Mouse (Mus musculus) limb, embryonic 12.5 days (tissue): Measurements from ENCODE around the gene Armc2. TPM values are rescaled to one million over a fixed set of nuclear protein-coding genes. Genes with fewer than 3 reads are reported as not detected.
A peak's percentile ranks its signal among the peaks of the same experiment; 100 is the strongest.

Experiments used
- ATAC-seq: fragments of 200-750 bp; cut with Nextera tagmentation; 2 replicates; pipeline ENCODE4 v1.8.0; 2017; ENCODE audit warnings: low read depth, moderate TSS enrichment; ENCODE audit not compliant: insufficient number of reproducible peaks, insufficient read depth, low FRiP score, low TSS enrichment
- H3K27ac ChIP-seq: fragments of 300-500 bp; sonication (generic); 2 replicates; pipeline ENCODE4 v1.5.1; 2016; ENCODE audit warnings: mild to moderate bottlenecking, moderate library complexity
- H3K27me3 ChIP-seq: fragments of 300-500 bp; sonication (generic); 2 replicates; pipeline ENCODE4 v1.6.1; 2016; ENCODE audit warnings: mild to moderate bottlenecking, moderate library complexity
- H3K36me3 ChIP-seq: fragments of 300-500 bp; sonication (generic); 2 replicates; pipeline ENCODE4 v1.6.1; 2016; ENCODE audit warnings: mild to moderate bottlenecking, moderate library complexity
- H3K4me1 ChIP-seq: fragments of 300-500 bp; sonication (generic); replicated peaks from 2 replicates; pipeline ENCODE4 v1.6.1; 2016
- H3K4me2 ChIP-seq: fragments of 300-500 bp; sonication (generic); 2 replicates; pipeline ENCODE4 v1.6.1; 2016; ENCODE audit warnings: mild to moderate bottlenecking, moderate library complexity
- H3K4me3 ChIP-seq: fragments of 300-500 bp; sonication (generic); replicated peaks from 2 replicates; pipeline ENCODE4 v1.5.1; 2016; ENCODE audit warnings: mild to moderate bottlenecking
- H3K9ac ChIP-seq: fragments of 300-500 bp; sonication (generic); replicated peaks from 2 replicates; pipeline ENCODE4 v1.6.1; 2016; ENCODE audit warnings: mild to moderate bottlenecking, moderate library complexity
- H3K9me3 ChIP-seq: fragments of 300-500 bp; sonication (generic); 2 replicates; pipeline ENCODE4 v1.6.1; 2016; ENCODE audit warnings: mild to moderate bottlenecking, moderate library complexity
- WGBS: fragments of 180-500 bp; shearing (Covaris S2); methylation state at CpG from one replicate; pipeline ENCODE4 v1.1.7; 2016; 5-methylcytosine and 5-hydroxymethylcytosine counted together
- polyA plus RNA-seq: library from polyadenylated mRNA; unstranded; fragments of >200 nt; fragmentation: Nextera tagmentation; extraction: Ambion mirVana; gene quantifications from 2 replicates; pipeline ENCODE4 v1.2.1, GENCODE M21; 2016

Gene Armc2
- polyA plus RNA-seq, 1 experiment from 2014 or later, result 6.1 TPM

DNA sequence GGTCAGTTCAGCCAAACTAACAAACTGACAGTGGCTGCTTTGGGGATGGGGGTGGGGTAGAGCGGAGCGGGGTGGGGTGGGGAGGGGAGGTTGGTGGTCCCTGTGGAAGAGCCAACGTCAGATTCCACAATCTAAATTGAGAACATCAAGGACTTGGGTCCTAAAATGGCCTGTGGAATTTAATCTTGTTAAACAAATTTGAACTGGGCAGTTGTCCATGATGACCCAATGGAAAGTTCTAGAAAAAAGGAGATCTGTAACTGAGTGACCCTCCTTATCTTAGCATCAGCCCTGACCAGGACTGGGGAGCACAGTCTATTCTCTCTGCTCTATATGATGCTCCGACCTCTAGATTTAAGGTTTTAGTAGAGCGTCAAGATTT lies 26.2 kb downstream of the Armc2 start:
- no peaks in the 10 kb centered on the region for H3K9me3 ChIP-seq
- H3K9ac ChIP-seq, result no peak overlapping the region
- H3K27me3 ChIP-seq, result peaks cover 16% of the 10 kb centered on the region; the same call in 1 of the 2 replicates
- H3K4me1 ChIP-seq, result peaks cover 12% of the 10 kb centered on the region
- no peak for ATAC-seq
- H3K27ac ChIP-seq, result no peak overlapping the region
- no peak overlapping the region for H3K4me2 ChIP-seq
- no peak overlapping the region for H3K4me3 ChIP-seq
- 88% methylated on average over 5 of the region's 5 CpGs for WGBS
- H3K36me3 ChIP-seq, result no peaks in the 10 kb centered on the region

DNA sequence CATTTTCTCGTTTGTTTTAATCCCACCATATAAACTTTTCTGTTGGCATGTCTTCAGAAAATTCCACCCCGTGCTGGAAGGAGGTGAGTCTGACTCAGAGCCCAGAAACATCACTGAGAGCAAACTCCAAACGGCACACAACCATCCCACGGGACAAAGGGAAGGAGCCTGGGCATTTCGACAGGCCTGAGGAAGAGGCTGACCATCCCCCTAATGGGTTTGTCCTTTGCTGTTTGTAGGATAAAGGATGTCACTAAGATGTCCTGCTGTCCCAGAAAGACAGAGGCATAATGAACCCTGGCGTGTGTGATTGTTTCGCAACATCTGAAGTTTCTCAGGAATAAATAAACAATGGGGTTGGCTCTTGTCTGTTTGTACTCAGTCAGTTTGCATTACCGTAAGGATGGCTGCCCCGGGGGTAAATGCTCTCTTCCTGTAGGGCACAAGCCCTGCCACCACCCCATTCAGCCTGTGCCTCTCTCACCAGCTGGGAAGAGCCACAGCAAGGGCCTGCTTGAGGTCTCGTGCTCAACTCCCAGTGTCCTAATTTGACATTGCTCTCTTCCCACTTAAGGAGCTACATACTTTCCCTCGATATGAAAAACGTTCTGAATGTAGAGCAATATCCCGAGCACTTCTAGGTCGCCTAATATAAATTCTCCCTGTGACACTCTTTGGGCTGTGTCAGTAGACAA lies 26.7 kb downstream of the Armc2 start:
- no peak overlapping the region for H3K27ac ChIP-seq
- H3K4me2 ChIP-seq, result no peak overlapping the region
- WGBS, result 36% methylated on average over 14 of the region's 14 CpGs
- no peak overlapping the region for H3K9ac ChIP-seq
- no peak overlapping the region for H3K4me3 ChIP-seq
- peaks cover 16% of the 10 kb centered on the region; the same call in 1 of the 2 replicates for H3K27me3 ChIP-seq
- H3K36me3 ChIP-seq, result no peaks in the 10 kb centered on the region
- H3K9me3 ChIP-seq, result no peaks in the 10 kb centered on the region
- H3K4me1 ChIP-seq, result peaks cover 12% of the 10 kb centered on the region
- no peak for ATAC-seq

- H3K9me3 ChIP-seq, result no peaks in the 10 kb centered on the region
- ATAC-seq, result no peak
- 25% methylated on average over 13 of the region's 13 CpGs for WGBS
These were observed 27.3 kb downstream of the Armc2 start for GRCm38 (mm10) chr10:41990896-41991295.

DNA sequence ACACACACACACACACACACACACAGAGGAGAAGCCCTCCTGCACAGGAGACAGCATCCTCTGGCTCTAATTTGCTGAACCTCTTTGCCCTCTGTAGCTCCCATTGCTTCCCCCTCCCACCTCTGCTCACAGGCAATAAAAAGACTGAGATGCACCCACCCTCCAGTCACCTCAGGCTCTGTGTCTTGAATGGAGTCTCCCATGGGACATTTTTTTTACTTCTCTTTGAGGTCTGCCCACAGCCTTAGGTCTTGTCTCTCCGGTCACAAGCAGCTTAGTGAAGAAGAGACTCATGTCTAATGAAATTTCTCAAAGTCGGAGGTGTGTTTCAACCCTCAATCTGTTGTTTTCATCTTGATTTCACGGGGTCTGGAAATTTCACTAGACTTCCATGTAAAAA lies 29.3 kb downstream of the Armc2 start:
- H3K27me3 ChIP-seq, result peaks cover 16% of the 10 kb centered on the region; the same call in 1 of the 2 replicates
- no peak overlapping the region for H3K27ac ChIP-seq
- no peak overlapping the region for H3K4me3 ChIP-seq
- no peaks in the 10 kb centered on the region; the same call in 1 of the 2 replicates for H3K4me1 ChIP-seq
- H3K4me2 ChIP-seq, result no peak overlapping the region
- H3K9me3 ChIP-seq, result no peaks in the 10 kb centered on the region
- no peaks in the 10 kb centered on the region for H3K36me3 ChIP-seq
- ATAC-seq, result no peak
- no peak overlapping the region for H3K9ac ChIP-seq
- WGBS, result 88% methylated on average over 3 of the region's 3 CpGs

More at GRCm38 (mm10) chr10:41990896-41991295, 27.3 kb downstream of the Armc2 start:
- Histone ChIP-seq H3K27me3 (peaks cover 16% of the 10 kb centered on the region; the same call in 1 of the 2 replicates), H3K9ac (no peak overlapping the region), H3K4me2 (no peak overlapping the region), H3K4me3 (no peak overlapping the region), H3K27ac (no peak overlapping the region), H3K4me1 (peaks cover 7% of the 10 kb centered on the region), H3K36me3 (no peaks in the 10 kb centered on the region)

DNA sequence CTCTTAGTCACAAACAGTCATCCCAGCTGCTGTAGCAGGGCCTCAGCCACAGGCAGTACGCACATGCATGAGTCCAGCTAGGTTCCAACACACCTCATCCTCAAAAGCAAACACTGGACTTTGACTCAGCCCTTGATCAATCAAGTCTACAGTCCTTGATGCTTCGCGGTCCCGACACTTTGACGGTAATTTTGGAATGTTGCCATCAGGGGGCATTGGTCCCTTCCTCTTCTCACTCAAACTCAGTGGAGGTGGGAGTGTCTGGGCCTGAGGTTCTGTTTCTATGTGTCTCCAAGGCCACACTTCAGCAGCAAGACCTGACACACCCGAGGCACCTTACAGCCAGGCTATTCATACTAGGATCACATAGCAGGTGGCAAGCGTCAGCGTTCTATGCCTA lies 32.1 kb downstream of the Armc2 start:
- Histone ChIP-seq H3K27ac (no peak overlapping the region), H3K4me3 (no peak overlapping the region), H3K27me3 (peaks cover 11% of the 10 kb centered on the region; the same call in 1 of the 2 replicates), H3K9ac (no peak overlapping the region), H3K9me3 (no peaks in the 10 kb centered on the region), H3K4me2 (no peak overlapping the region), H3K4me1 (no peaks in the 10 kb centered on the region), H3K36me3 (no peaks in the 10 kb centered on the region)
- WGBS, result 89% methylated on average over 8 of the region's 8 CpGs
- ATAC-seq, result no peak

DNA sequence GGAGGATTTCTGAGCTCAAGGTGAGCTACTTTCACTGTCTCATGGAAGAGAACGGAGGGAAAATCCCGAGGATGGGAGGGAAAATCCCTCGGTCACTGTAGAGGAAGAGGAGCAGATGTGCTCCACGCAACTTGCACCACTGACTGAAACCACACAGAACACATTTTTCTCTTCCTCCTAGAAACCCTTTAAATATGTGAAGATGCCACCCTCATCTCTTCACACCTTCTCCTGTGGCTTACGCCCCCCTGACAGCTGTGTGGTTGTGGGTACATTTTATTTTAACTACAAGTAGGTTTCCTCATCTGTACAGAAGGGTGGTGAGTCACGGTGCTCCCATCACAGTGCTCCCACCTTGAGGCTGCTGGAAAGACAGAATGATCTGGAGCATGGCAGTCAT lies 34.0 kb downstream of the Armc2 start:
- 84% methylated on average over 6 of the region's 6 CpGs for WGBS
- Histone ChIP-seq H3K36me3 (no peaks in the 10 kb centered on the region), H3K9me3 (no peaks in the 10 kb centered on the region), H3K4me2 (no peak overlapping the region), H3K4me3 (no peak overlapping the region), H3K9ac (no peak overlapping the region), H3K27me3 (no peaks in the 10 kb centered on the region; the same call in 1 of the 2 replicates), H3K27ac (no peak overlapping the region), H3K4me1 (no peaks in the 10 kb centered on the region)
- no peak for ATAC-seq

DNA sequence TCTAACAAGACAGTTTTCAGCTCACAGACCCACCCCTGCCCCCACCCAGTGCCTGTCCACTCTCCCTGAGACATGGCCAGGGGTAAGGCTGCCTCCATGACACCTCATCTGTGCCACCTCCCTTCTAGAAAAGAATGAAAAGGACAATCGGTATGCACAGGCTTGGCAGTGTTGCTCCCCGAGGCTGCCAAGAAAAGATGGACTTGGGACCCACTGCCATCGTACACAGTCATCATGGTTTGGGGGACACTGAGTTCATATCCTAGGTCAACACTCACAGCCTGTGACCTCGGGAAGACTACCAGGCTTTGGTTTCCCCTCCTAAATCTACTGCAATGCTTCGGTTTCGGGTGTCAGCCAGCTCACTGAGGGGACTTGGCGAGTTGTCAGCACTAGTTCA lies 35.4 kb downstream of the Armc2 start:
- no peak overlapping the region for H3K9ac ChIP-seq
- ATAC-seq, result no peak

GRCm38 (mm10) chr10:41980772-41981383 lies 37.4 kb downstream of the Armc2 start:
- peak; percentile 47; the same call in 1 of the 2 replicates for ATAC-seq

More for the DNA sequence above, 35.4 kb downstream of the Armc2 start:
- Histone ChIP-seq H3K4me2 (no peak overlapping the region), H3K27ac (no peak overlapping the region), H3K9me3 (no peaks in the 10 kb centered on the region), H3K4me3 (no peak overlapping the region), H3K4me1 (no peaks in the 10 kb centered on the region), H3K27me3 (no peaks in the 10 kb centered on the region; the same call in 1 of the 2 replicates), H3K36me3 (no peaks in the 10 kb centered on the region)
- WGBS, result 65% methylated on average over 7 of the region's 7 CpGs

DNA sequence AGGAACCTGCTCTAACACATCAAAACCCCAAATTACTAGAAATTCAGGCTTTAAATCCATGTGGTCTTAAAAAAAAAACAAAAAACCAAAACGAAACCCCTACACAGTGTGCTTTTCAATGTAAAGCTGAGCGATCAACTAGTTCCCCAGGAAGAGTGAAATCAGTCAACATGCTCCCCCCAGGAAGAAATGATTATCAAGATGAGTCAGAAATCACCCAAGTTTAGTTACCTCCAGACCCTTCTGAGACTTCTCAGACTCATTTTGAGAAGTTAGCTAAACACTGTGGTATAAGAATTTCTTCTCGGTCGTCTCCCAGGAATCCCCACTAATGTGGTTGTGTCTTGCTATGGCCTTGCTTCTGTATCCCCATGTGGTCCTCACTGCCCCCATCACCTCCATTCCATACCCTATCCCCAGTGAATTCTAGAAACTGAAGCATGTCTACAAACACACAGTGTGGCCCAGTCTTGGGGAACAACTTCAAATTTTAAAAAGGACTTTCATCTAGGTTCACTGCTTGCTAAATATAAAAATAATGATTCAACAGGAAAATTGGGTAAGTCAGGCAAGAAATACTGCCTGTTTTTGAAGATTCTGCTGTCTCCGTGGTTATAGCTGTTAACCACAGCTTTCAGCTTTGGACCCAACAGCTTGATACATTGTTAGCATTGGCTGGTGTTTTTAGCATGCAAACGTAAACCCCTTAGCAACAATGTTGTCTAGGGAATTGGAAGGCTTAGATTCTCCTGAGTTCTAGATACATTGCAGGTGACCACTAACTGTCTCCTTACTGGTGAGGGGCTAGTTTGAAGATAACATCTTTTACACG lies 39.6 kb downstream of the Armc2 start:
- no peak for ATAC-seq
- Histone ChIP-seq H3K4me1 (no peaks in the 10 kb centered on the region), H3K9me3 (no peaks in the 10 kb centered on the region), H3K4me2 (no peak overlapping the region), H3K36me3 (no peaks in the 10 kb centered on the region), H3K4me3 (no peak overlapping the region), H3K27ac (no peak overlapping the region), H3K9ac (no peak overlapping the region), H3K27me3 (no peaks in the 10 kb centered on the region)
- WGBS, result 81% methylated on average over 7 of the region's 7 CpGs

More at GRCm38 (mm10) chr10:41980772-41981383, 37.4 kb downstream of the Armc2 start:
- H3K4me1 ChIP-seq, result no peaks in the 10 kb centered on the region
- no peaks in the 10 kb centered on the region for H3K27me3 ChIP-seq
- no peak overlapping the region for H3K4me3 ChIP-seq
- H3K9ac ChIP-seq, result no peak overlapping the region
- no peaks in the 10 kb centered on the region for H3K9me3 ChIP-seq
- H3K4me2 ChIP-seq, result no peak overlapping the region
- H3K27ac ChIP-seq, result no peak overlapping the region
- H3K36me3 ChIP-seq, result no peaks in the 10 kb centered on the region
- 26% methylated on average over 6 of the region's 6 CpGs for WGBS

- H3K4me2 ChIP-seq, result no peak overlapping the region
- WGBS, result 85% methylated on average over 9 of the region's 9 CpGs
- ATAC-seq, result no peak
These were observed 45.6 kb downstream of the Armc2 start for GRCm38 (mm10) chr10:41972676-41973075.

More at GRCm38 (mm10) chr10:41972676-41973075, 45.6 kb downstream of the Armc2 start:
- H3K27me3 ChIP-seq, result no peaks in the 10 kb centered on the region
- H3K9ac ChIP-seq, result no peak overlapping the region
- H3K4me1 ChIP-seq, result no peaks in the 10 kb centered on the region
- H3K9me3 ChIP-seq, result no peaks in the 10 kb centered on the region
- no peak overlapping the region for H3K4me3 ChIP-seq
- H3K27ac ChIP-seq, result no peak overlapping the region
- H3K36me3 ChIP-seq, result no peaks in the 10 kb centered on the region
